Mouse (Mus musculus): ENCODE measurements around the gene Dnajc6. TPM values are rescaled to one million over a fixed set of nuclear protein-coding genes. Genes with fewer than 3 reads are reported as not detected.

Dnajc6 gene
- 0.23 and 0.51 TPM in 2 replicates for polyA plus RNA-seq (2016; fragmentation: Nextera tagmentation; extraction: Ambion mirVana)

GRCm38 (mm10) chr4:101496534-101497237, at the start of gene Dnajc6:
Gene Dnajc6, plus strand, starts transcription at chr4:101496648.
- Histone ChIP-seq H3K36me3 (no peaks in the 10 kb centered on the region), H3K4me1 (peaks cover 20% of the 10 kb centered on the region), H3K27ac (0 out of 2 replicates have a peak within 1 kb of the TSS, but pooled peaks have one; percentile 5), H3K4me3 (peak within 1 kb of the TSS; percentile 69), H3K9me3 (replicated peaks) (no peaks in the 10 kb centered on the region), H3K27me3 (ENCODE audit: low read depth, poor library complexity, severe bottlenecking) (peaks cover 51% of the 10 kb centered on the region)
- under 1% methylated on average over 57 of the region's 57 CpGs for WGBS
- peak; percentile 73 for DNase-seq (ENCODE audit: low spot score)

- 79% methylated on average over 8 of the region's 8 CpGs for WGBS
- no peak for DNase-seq (ENCODE audit: low spot score)
- Histone ChIP-seq H3K36me3 (peaks cover 22% of the 10 kb centered on the region; the same call in 1 of the 2 replicates), H3K9me3 (replicated peaks) (no peaks in the 10 kb centered on the region), H3K4me3 (no peak overlapping the region), H3K4me1 (peaks cover 5% of the 10 kb centered on the region; the same call in 1 of the 2 replicates), H3K27ac (no peak overlapping the region), H3K27me3 (ENCODE audit: low read depth, poor library complexity, severe bottlenecking) (no peaks in the 10 kb centered on the region)
These were observed 47.7 kb upstream of the Dnajc6 start for GRCm38 (mm10) chr4:101448701-101449100.

DNA sequence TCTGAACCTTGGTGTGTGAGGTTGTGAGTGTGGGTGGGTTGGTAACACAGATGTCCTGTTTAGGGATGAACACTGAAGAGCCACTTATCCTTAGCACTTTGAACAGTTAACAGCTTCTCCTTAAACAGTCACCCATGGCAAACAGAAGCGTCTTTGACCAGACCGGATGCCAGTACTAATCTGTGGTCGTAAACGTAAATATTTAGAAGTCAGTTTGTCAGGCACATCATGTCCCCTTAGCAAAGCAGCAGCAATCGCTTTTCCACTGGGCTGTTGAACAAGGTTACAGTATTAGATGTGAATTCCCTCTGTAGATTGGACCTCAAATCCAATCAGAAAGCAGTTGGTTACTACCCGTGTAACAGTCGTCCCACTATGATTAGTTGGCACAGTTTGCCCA, 47.1 kb upstream of the Dnajc6 start:
- WGBS: 77% methylated on average over 7 of the region's 7 CpGs
- no peaks in the 10 kb centered on the region for H3K27me3 ChIP-seq (ENCODE audit: low read depth, poor library complexity, severe bottlenecking)
- peaks cover 22% of the 10 kb centered on the region; the same call in 1 of the 2 replicates for H3K36me3 ChIP-seq
- peaks cover 5% of the 10 kb centered on the region; the same call in 1 of the 2 replicates for H3K4me1 ChIP-seq
- H3K4me3 ChIP-seq: no peak overlapping the region
- H3K27ac ChIP-seq: no peak overlapping the region
- H3K9me3 ChIP-seq (replicated peaks): no peaks in the 10 kb centered on the region
- DNase-seq (ENCODE audit: low spot score): no peak

DNA sequence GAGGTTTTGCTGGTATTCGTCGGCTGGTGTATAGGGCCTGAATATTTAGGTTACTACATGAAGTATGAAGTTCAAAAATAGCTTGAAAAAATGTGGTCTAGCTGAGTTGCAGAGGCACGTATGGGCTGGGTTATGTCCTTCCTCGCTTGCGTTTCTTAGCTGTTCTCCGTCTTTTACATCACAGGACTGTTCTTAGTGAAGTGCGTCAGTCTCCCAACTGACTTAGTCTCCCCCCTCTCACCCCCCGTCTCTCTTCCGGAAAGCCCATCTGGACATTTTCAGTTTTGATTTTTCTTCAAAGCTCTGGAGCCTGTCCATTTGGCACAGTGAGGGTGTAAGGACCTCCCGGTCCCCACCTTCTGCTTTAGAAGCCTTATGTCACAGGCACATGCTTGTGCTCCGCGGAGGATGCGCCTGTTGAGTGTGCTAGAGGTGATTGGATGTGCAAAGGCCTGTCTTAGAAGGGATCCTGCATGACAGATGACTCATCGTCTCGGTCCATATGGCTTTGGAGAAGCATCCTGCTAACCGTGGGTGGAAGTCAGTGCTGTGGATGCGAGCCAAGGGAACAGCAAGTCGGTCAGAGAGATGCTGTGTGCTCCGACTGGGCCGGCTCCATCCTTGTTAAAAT, 46.2 kb upstream of the Dnajc6 start:
- no peaks in the 10 kb centered on the region for H3K27me3 ChIP-seq (ENCODE audit: low read depth, poor library complexity, severe bottlenecking)
- 94% methylated on average over 20 of the region's 20 CpGs for WGBS
- H3K27ac ChIP-seq: no peak overlapping the region
- H3K9me3 ChIP-seq (replicated peaks): no peaks in the 10 kb centered on the region
- H3K36me3 ChIP-seq: peaks cover 22% of the 10 kb centered on the region; the same call in 1 of the 2 replicates
- DNase-seq (ENCODE audit: low spot score): no peak
- no peak overlapping the region for H3K4me3 ChIP-seq
- H3K4me1 ChIP-seq: peaks cover 5% of the 10 kb centered on the region; the same call in 1 of the 2 replicates

GRCm38 (mm10) chr4:101451089-101451488, 45.4 kb upstream of the Dnajc6 start:
- Histone ChIP-seq H3K27me3 (ENCODE audit: low read depth, poor library complexity, severe bottlenecking) (no peaks in the 10 kb centered on the region), H3K27ac (no peak overlapping the region), H3K4me1 (peaks cover 5% of the 10 kb centered on the region; the same call in 1 of the 2 replicates), H3K36me3 (peaks cover 22% of the 10 kb centered on the region; the same call in 1 of the 2 replicates), H3K4me3 (no peak overlapping the region), H3K9me3 (replicated peaks) (no peaks in the 10 kb centered on the region)
- WGBS: 94% methylated on average over 4 of the region's 4 CpGs
- DNase-seq (ENCODE audit: low spot score): no peak

- H3K4me1 ChIP-seq: peaks cover 5% of the 10 kb centered on the region; the same call in 1 of the 2 replicates
- H3K27ac ChIP-seq: no peak overlapping the region
- H3K36me3 ChIP-seq: peaks cover 21% of the 10 kb centered on the region; the same call in 1 of the 2 replicates
- no peaks in the 10 kb centered on the region for H3K9me3 ChIP-seq (replicated peaks)
- no peak for DNase-seq (ENCODE audit: low spot score)
- no peaks in the 10 kb centered on the region for H3K27me3 ChIP-seq (ENCODE audit: low read depth, poor library complexity, severe bottlenecking)
- no peak overlapping the region for H3K4me3 ChIP-seq
- WGBS: 95% methylated on average over 9 of the region's 9 CpGs
These were observed 43.6 kb upstream of the Dnajc6 start for GRCm38 (mm10) chr4:101452829-101453228.

- H3K36me3 ChIP-seq: peaks cover 17% of the 10 kb centered on the region
- no peaks in the 10 kb centered on the region for H3K9me3 ChIP-seq (replicated peaks)
- H3K4me3 ChIP-seq: no peak overlapping the region
- WGBS: 92% methylated on average over 8 of the region's 8 CpGs
- DNase-seq (ENCODE audit: low spot score): no peak
- H3K27me3 ChIP-seq (ENCODE audit: low read depth, poor library complexity, severe bottlenecking): no peaks in the 10 kb centered on the region
- H3K4me1 ChIP-seq: no peaks in the 10 kb centered on the region
- H3K27ac ChIP-seq: no peak overlapping the region
These were observed 39.3 kb upstream of the Dnajc6 start for GRCm38 (mm10) chr4:101457176-101457575.

- no peak overlapping the region for H3K27ac ChIP-seq
- 59% methylated on average over 2 of the region's 2 CpGs for WGBS
- DNase-seq (ENCODE audit: low spot score): peak; percentile 43
- no peak overlapping the region for H3K4me3 ChIP-seq
- H3K4me1 ChIP-seq: no peaks in the 10 kb centered on the region
- no peaks in the 10 kb centered on the region for H3K27me3 ChIP-seq (ENCODE audit: low read depth, poor library complexity, severe bottlenecking)
- H3K9me3 ChIP-seq (replicated peaks): no peaks in the 10 kb centered on the region
- peaks cover 19% of the 10 kb centered on the region for H3K36me3 ChIP-seq
These were observed 38.1 kb upstream of the Dnajc6 start for GRCm38 (mm10) chr4:101458341-101458740.

DNA sequence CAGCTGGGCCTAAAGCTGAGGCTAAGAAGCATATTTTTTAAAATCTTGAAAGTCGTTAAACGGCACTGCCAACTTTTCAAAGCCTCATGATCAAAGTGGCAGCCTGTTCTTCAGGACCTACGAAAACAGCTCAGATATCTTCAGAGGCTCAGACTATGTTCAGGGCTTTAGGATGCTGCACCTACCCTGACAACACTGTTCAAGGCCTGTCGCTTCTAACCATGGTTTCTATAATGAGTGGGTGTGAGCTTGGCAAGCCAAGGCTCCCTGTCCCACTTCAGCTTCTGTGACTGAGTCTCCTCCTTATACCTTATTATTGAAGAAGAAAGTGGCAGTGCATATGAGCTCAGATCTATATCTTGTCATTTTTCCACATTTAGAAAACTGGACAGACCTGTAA, 37.1 kb upstream of the Dnajc6 start:
- peaks cover 19% of the 10 kb centered on the region for H3K36me3 ChIP-seq
- no peak overlapping the region for H3K27ac ChIP-seq
- H3K27me3 ChIP-seq (ENCODE audit: low read depth, poor library complexity, severe bottlenecking): no peaks in the 10 kb centered on the region
- WGBS: 89% methylated on average over 4 of the region's 4 CpGs
- DNase-seq (ENCODE audit: low spot score): no peak
- no peak overlapping the region for H3K4me3 ChIP-seq
- H3K4me1 ChIP-seq: no peaks in the 10 kb centered on the region
- no peaks in the 10 kb centered on the region for H3K9me3 ChIP-seq (replicated peaks)

GRCm38 (mm10) chr4:101460114-101460513, 36.3 kb upstream of the Dnajc6 start:
- no peaks in the 10 kb centered on the region for H3K9me3 ChIP-seq (replicated peaks)
- H3K36me3 ChIP-seq: peaks cover 26% of the 10 kb centered on the region
- no peak for DNase-seq (ENCODE audit: low spot score)
- H3K27ac ChIP-seq: no peak overlapping the region
- WGBS: 89% methylated on average over 1 of the region's 1 CpGs
- no peaks in the 10 kb centered on the region for H3K27me3 ChIP-seq (ENCODE audit: low read depth, poor library complexity, severe bottlenecking)
- H3K4me3 ChIP-seq: no peak overlapping the region
- no peaks in the 10 kb centered on the region for H3K4me1 ChIP-seq

DNA sequence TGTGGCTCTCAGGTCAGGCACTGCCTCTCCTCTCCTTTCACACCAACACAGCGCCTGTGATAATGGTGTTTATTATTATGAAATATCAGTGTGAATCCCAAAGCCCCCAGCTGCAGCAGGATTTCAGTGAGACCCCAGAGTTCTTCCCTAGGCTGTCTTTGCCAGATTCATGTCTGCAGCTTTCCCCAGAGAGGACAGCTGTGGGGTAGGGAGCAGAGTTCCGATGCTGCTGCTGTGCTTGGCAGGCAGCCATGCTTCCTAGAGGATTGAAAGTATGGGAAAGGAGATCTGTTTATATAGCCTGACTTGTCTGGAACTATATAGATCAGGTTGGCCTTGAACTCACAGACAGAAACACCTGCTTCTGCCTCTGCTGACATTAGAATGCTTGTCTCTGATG, 34.4 kb upstream of the Dnajc6 start:
- no peaks in the 10 kb centered on the region for H3K27me3 ChIP-seq (ENCODE audit: low read depth, poor library complexity, severe bottlenecking)
- 90% methylated on average over 2 of the region's 2 CpGs for WGBS
- H3K9me3 ChIP-seq (replicated peaks): no peaks in the 10 kb centered on the region
- DNase-seq (ENCODE audit: low spot score): no peak
- peaks cover 27% of the 10 kb centered on the region for H3K36me3 ChIP-seq
- no peaks in the 10 kb centered on the region for H3K4me1 ChIP-seq
- no peak overlapping the region for H3K27ac ChIP-seq
- H3K4me3 ChIP-seq: no peak overlapping the region

GRCm38 (mm10) chr4:101466264-101466663, 30.2 kb upstream of the Dnajc6 start:
- Histone ChIP-seq H3K4me1 (no peaks in the 10 kb centered on the region), H3K9me3 (replicated peaks) (no peaks in the 10 kb centered on the region), H3K27me3 (ENCODE audit: low read depth, poor library complexity, severe bottlenecking) (no peaks in the 10 kb centered on the region), H3K36me3 (peaks cover 24% of the 10 kb centered on the region), H3K27ac (no peak overlapping the region), H3K4me3 (no peak overlapping the region)
- 84% methylated on average over 3 of the region's 3 CpGs for WGBS
- no peak for DNase-seq (ENCODE audit: low spot score)

GRCm38 (mm10) chr4:101469242-101469641, 27.2 kb upstream of the Dnajc6 start:
- H3K4me1 ChIP-seq: no peaks in the 10 kb centered on the region
- DNase-seq (ENCODE audit: low spot score): no peak
- no peak overlapping the region for H3K27ac ChIP-seq
- no peaks in the 10 kb centered on the region for H3K9me3 ChIP-seq (replicated peaks)
- H3K27me3 ChIP-seq (ENCODE audit: low read depth, poor library complexity, severe bottlenecking): no peaks in the 10 kb centered on the region
- H3K36me3 ChIP-seq: 0 out of 2 replicates have a peak, but pooled peaks cover 9% of the 10 kb centered on the region
- WGBS: 92% methylated on average over 5 of the region's 5 CpGs
- H3K4me3 ChIP-seq: no peak overlapping the region

Measured in limb, embryonic 10.5 days (tissue).